Mouse (Mus musculus) C2C12 (cell line): ENCODE results near the gene Samm50.

ENCODE experiments used
- CEBPB ChIP-seq: IDR thresholded peaks from one replicate; pipeline ENCODE4 v1.6.1; 2011; ENCODE audit warnings: low read depth, mild to moderate bottlenecking, control low read depth, moderate library complexity
- CTCF ChIP-seq: IDR thresholded peaks from one replicate; pipeline ENCODE4 v1.5.1; 2011; ENCODE audit not compliant: control insufficient read depth, insufficient read depth, insufficient read length
- MAX ChIP-seq: IDR thresholded peaks from one replicate; pipeline ENCODE4 v1.6.1; 2011; ENCODE audit warnings: mild to moderate bottlenecking, control low read depth
- USF1 ChIP-seq: IDR thresholded peaks from one replicate; pipeline ENCODE4 v1.6.1; 2011; ENCODE audit warnings: low read depth, mild to moderate bottlenecking, control low read depth, moderate library complexity

DNA sequence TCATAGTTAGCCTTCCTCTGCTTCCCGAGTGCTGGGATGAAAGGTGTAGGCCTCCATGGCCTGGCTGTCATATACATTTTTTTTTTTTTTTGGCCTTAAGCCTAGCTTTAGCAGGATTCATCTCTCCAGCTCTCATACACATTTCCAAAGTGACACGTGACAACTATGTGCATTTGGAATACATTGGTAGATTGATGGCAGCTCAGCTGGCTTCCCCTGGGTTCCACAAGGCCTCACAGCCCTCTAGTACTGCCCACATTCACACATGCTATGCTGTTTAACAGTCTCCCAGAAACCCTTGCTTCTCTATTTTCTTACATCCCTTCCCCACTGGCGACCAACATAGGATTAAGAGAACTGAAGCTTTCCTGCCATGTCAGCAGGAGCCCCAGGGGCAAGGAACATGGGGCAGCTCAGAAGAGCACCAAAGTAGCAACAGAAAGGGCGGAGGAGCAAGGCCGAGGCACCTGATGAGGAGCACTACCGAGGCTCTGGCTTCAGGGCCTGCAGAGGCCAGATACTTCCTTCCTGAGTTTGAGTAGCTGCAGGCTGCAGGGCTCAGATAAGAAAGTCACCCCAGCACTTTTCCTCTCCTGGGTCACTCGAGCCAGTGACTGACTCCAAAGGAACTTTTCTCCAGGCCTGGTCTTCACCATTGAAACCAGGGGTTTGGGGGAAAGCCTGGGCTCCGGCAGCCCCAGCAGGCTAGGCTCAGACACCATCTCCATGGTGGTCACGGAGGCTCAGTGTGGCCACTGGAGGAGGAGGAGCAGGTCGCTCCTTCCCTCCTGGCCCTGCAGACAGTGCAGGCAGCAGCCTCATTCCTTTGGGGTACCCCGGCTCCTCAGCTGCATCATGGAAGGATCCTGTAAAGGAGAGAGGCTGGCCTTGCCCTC is 17.7 kb downstream of the Samm50 start:
- TF ChIP-seq CTCF (no peak), MAX (no peak), USF1 (no peak), CEBPB (no peak)
